Mouse (Mus musculus): Measurements from ENCODE around the gene Acp7.

DNA sequence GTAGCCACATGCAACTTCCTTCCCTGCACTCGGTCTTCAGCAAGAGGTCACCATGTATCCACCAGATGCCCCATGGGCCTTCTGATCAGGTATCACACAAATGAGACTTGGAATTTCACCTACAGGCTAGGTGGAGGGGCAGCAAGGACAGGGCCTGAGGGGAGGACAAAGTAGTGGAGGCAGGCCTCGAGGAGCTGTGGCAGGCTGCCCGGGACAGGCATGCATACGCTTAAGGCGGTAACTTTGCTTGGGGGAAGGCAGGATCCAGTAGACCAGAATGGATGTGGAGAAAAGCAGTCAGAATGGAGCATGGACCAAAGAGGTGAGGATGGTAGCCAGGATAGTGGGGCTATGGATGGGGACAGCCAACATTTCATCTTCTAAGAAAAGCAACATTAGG, 51.3 kb downstream of the Acp7 start:
- TF ChIP-seq SMC3 (IDR thresholded peaks at IDR 0.05; ENCODE audit: low read depth, low read length) (no peak), CTCF (IDR thresholded peaks at IDR 0.05 in 2 of 3, conservative IDR thresholded peaks at IDR 0.05 in 1 of 3; ENCODE audit: control insufficient read depth in 1 of 3, insufficient read depth in 1 of 3, low read depth in 2 of 3, low read length in 3 of 3, poor library complexity in 1 of 3, severe bottlenecking in 1 of 3) (no peak), ZNF384 (IDR thresholded peaks at IDR 0.05; ENCODE audit: low read depth, low read length) (no peak), TCF12 (IDR thresholded peaks at IDR 0.05; ENCODE audit: low read depth, low read length) (no peak), POLR2AphosphoS2 (IDR thresholded peaks at IDR 0.05; ENCODE audit: low read length) (no peak), POLR2A (IDR thresholded peaks at IDR 0.05; ENCODE audit: control insufficient read depth in 1 of 2, insufficient read depth in 1 of 2, low read depth in 1 of 2, low read length in 2 of 2, poor library complexity in 1 of 2) (no peak), MAX (IDR thresholded peaks at IDR 0.05; ENCODE audit: low read length) (no peak)
